Mouse (Mus musculus): ENCODE results near the gene Dvl3.
"Not testable (repeated sequence)": the region's sequence is repeated elsewhere in the genome, so short reads cannot be mapped to it uniquely, and the experiment has no call there.

The Dvl3 gene

DNA sequence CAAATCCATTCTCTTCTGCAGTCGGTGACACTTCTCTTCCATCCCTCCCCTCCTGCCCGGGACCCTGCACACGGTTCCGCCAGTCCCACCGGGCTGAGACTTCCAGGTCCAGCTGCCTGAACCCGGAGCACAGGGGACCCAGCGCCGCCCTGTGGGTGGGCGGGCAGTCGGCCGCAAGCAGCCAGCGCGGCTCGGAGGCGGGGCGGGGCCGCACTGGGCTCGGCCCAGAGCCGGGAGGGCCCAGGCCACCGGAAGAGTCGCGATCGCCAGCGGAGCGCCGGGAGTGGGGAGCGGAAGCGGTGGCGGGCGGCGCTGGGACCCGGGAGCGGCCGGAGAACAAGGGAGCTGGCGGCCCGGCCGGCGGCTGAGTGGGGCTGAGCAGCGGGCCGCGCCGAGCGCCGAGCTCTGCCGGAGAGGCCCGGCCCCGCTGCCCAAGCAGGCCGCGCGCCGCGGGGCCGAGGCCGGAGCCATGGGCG, at the start of gene Dvl3:
Gene Dvl3 (plus strand): TSS at position 257 of the 476 bp plus-strand sequence.
- peak; percentile 90 for DNase-seq (ENCODE audit: extremely low spot score, low spot score)

DNA sequence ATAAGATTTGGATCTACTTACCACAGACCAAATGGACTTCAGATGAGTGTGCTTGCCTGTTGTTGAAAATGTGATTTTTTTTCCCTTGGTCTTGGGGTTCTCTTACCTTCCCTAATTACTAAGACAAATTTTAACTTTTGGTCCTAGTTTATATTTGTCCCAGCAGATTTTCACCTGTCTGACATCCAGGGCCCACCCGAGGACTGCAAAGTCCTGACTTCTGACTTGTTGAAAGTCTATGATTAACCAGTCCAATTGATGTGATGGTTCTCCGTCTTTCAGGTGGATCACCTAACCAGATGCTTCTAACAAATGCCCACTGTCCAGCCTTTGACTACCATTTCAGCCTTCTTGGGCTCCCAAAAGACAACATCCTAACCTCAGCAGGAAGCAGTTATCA, 45.8 kb upstream of the Dvl3 start:
- DNase-seq (ENCODE audit: extremely low spot score, low spot score), result no peak

- DNase-seq (ENCODE audit: extremely low spot score, low spot score), result no peak
These were observed 45.1 kb upstream of the Dvl3 start for GRCm38 (mm10) chr16:20471686-20472085.

DNA sequence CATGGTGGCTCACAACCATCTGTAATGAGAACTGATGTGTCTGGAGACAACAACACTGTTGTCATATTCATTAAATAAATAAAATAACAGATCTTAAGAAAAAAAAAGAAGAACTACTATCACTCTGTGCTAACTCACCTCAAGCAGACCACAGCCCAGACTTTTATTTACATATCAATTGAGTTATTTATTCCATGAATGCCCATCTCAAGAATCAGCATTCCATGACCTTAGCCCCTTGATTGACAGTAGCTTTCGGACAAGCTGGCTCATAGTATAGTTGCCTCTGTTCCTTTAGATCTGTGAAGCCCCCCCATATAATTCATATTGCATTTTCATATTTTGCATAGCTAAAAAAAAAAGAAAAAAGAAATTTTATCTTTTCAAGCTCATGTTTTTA, 43.0 kb upstream of the Dvl3 start:
- no peak for DNase-seq (ENCODE audit: extremely low spot score, low spot score)

DNA sequence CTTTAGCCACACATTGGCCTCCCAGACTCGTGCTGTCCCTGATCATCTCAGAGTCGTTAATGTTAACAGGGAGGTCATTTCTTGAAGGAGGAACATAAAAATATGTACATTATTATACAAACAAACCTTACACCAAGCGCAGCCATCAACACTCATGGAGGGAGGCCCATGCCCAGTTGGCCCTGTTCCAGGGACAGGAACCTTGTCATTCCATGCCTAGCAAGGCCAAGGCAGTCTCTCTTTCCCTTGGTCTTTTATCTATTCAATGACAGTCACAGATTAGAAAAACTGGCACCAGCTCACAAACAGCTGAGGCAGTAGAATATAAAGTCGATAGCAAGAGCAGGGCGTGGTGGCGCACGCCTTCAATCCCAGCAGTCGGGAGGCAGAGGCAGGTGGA, 42.6 kb upstream of the Dvl3 start:
- DNase-seq (ENCODE audit: extremely low spot score, low spot score), result no peak

- DNase-seq (ENCODE audit: extremely low spot score, low spot score), result no peak
These were observed 42.0 kb upstream of the Dvl3 start for GRCm38 (mm10) chr16:20474786-20475185.

DNA sequence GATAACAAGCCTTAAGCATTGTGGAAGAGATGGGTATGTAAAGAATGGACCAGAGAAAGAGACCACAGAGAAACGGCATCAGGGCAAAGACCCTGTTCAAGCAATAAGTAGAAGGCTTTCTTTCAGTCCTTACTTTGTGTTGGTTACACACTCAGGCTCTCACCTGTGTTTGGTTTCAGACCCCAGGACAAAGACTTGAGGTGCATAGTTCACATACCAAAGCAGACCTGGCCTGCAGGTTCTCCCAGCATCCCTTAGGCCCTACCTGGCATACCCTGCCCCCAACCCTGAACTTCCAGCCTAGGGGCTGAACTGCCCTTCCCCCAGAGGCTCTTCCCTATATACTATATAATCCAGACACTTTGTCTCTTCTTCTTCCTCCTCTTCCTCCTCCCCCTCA, 41.4 kb upstream of the Dvl3 start:
- DNase-seq (ENCODE audit: extremely low spot score, low spot score), result no peak

GRCm38 (mm10) chr16:20476857-20477256, 39.9 kb upstream of the Dvl3 start:
- DNase-seq (ENCODE audit: extremely low spot score, low spot score), result no peak

- no peak for DNase-seq (ENCODE audit: extremely low spot score, low spot score)
These were observed 39.5 kb upstream of the Dvl3 start for GRCm38 (mm10) chr16:20477270-20477669.

GRCm38 (mm10) chr16:20478504-20478903, 38.3 kb upstream of the Dvl3 start:
- DNase-seq (ENCODE audit: extremely low spot score, low spot score), result no peak

GRCm38 (mm10) chr16:20479026-20479760, 37.6 kb upstream of the Dvl3 start:
- DNase-seq (ENCODE audit: extremely low spot score, low spot score), result not testable (repeated sequence)

- DNase-seq (ENCODE audit: extremely low spot score, low spot score), result no peak
These were observed 36.7 kb upstream of the Dvl3 start for GRCm38 (mm10) chr16:20480115-20480514.

- DNase-seq (ENCODE audit: extremely low spot score, low spot score), result no peak
These were observed 35.0 kb upstream of the Dvl3 start for GRCm38 (mm10) chr16:20481746-20482145.

DNA sequence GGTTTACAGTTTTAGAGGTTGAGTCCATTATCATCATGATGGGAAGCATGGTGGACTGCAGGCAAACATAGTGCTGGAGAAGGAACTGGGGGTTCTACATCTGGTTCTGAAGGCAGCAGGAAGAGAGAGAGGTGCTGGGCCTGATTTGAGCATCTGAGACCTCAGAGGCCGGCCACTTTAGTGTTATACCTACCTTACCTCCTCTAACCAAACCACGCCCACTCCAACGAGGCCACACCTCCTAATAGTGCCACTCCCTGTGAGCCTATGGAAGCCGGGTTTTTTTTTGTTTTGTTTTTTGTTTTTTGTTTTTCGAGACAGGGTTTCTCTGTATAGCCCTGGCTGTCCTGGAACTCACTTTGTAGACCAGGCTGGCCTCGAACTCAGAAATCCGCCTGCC, 33.1 kb upstream of the Dvl3 start:
- not testable (repeated sequence) for DNase-seq (ENCODE audit: extremely low spot score, low spot score)

GRCm38 (mm10) chr16:20485061-20485460, 31.7 kb upstream of the Dvl3 start:
- no peak for DNase-seq (ENCODE audit: extremely low spot score, low spot score)

- DNase-seq (ENCODE audit: extremely low spot score, low spot score), result no peak
These were observed 30.7 kb upstream of the Dvl3 start for GRCm38 (mm10) chr16:20486048-20486447.

- DNase-seq (ENCODE audit: extremely low spot score, low spot score), result no peak
These were observed 28.6 kb upstream of the Dvl3 start for GRCm38 (mm10) chr16:20488151-20488550.

GRCm38 (mm10) chr16:20488751-20489150, 28.0 kb upstream of the Dvl3 start:
- DNase-seq (ENCODE audit: extremely low spot score, low spot score), result not testable (repeated sequence)

GRCm38 (mm10) chr16:20489233-20489632, 27.5 kb upstream of the Dvl3 start:
- no peak for DNase-seq (ENCODE audit: extremely low spot score, low spot score)

GRCm38 (mm10) chr16:20490581-20490980, 26.2 kb upstream of the Dvl3 start:
- no peak for DNase-seq (ENCODE audit: extremely low spot score, low spot score)

- DNase-seq (ENCODE audit: extremely low spot score, low spot score), result no peak
These were observed 25.5 kb upstream of the Dvl3 start for GRCm38 (mm10) chr16:20491301-20491700.

- no peak for DNase-seq (ENCODE audit: extremely low spot score, low spot score)
These were observed 23.3 kb upstream of the Dvl3 start for GRCm38 (mm10) chr16:20493452-20493851.
